Mouse (Mus musculus): ENCODE results near the gene Syn2. TPM values are rescaled to one million over a fixed set of nuclear protein-coding genes. Genes with fewer than 3 reads are reported as not detected.
A peak's percentile ranks its signal among the peaks of the same experiment; 100 is the strongest.

Gene Syn2
- polyA plus RNA-seq, 1 experiment from 2014 or later: 8.2 TPM

- Histone ChIP-seq H3K27ac (ENCODE audit: low read depth, low read length) (no peak overlapping the region), H3K9ac (ENCODE audit: low read length) (no peak overlapping the region), H3K4me1 (ENCODE audit: control insufficient read depth, insufficient read depth, low read length) (no peaks in the 10 kb centered on the region), H3K4me2 (ENCODE audit: low read depth) (no peak overlapping the region), H3K9me3 (ENCODE audit: control insufficient read depth, low read length) (no peaks in the 10 kb centered on the region), H3K27me3 (ENCODE audit: control insufficient read depth, insufficient read depth, low read length) (no peaks in the 10 kb centered on the region), H3K4me3 (ENCODE audit: low read depth, low read length) (no peak overlapping the region), H3K36me3 (ENCODE audit: control insufficient read depth, insufficient read depth, low read length) (no peaks in the 10 kb centered on the region)
- DNase-seq (ENCODE audit: low spot score) (no peak), ATAC-seq (ENCODE audit: insufficient read depth, low FRiP score, low TSS enrichment) (no peak)
- 83% methylated on average over 3 of the region's 3 CpGs for WGBS
Observed at GRCm38 (mm10) chr6:115165863-115166470, 31.3 kb downstream of the Syn2 start.

GRCm38 (mm10) chr6:115168921-115169320 is 34.2 kb downstream of the Syn2 start:
- Histone ChIP-seq H3K9me3 (ENCODE audit: control insufficient read depth, low read length) (no peaks in the 10 kb centered on the region), H3K4me1 (ENCODE audit: control insufficient read depth, insufficient read depth, low read length) (no peaks in the 10 kb centered on the region), H3K9ac (ENCODE audit: low read length) (no peak overlapping the region), H3K4me2 (ENCODE audit: low read depth) (no peak overlapping the region), H3K4me3 (ENCODE audit: low read depth, low read length) (no peak overlapping the region), H3K36me3 (ENCODE audit: control insufficient read depth, insufficient read depth, low read length) (no peaks in the 10 kb centered on the region), H3K27me3 (ENCODE audit: control insufficient read depth, insufficient read depth, low read length) (no peaks in the 10 kb centered on the region), H3K27ac (ENCODE audit: low read depth, low read length) (no peak overlapping the region)
- WGBS: 76% methylated on average over 3 of the region's 3 CpGs
- DNase-seq (ENCODE audit: low spot score): no peak
- ATAC-seq (ENCODE audit: insufficient read depth, low FRiP score, low TSS enrichment): no peak

GRCm38 (mm10) chr6:115169518-115169917 is 34.8 kb downstream of the Syn2 start:
- Histone ChIP-seq H3K9ac (ENCODE audit: low read length) (no peak overlapping the region), H3K27ac (ENCODE audit: low read depth, low read length) (no peak overlapping the region), H3K27me3 (ENCODE audit: control insufficient read depth, insufficient read depth, low read length) (no peaks in the 10 kb centered on the region), H3K36me3 (ENCODE audit: control insufficient read depth, insufficient read depth, low read length) (no peaks in the 10 kb centered on the region), H3K4me2 (ENCODE audit: low read depth) (no peak overlapping the region), H3K4me3 (ENCODE audit: low read depth, low read length) (no peak overlapping the region), H3K9me3 (ENCODE audit: control insufficient read depth, low read length) (no peaks in the 10 kb centered on the region), H3K4me1 (ENCODE audit: control insufficient read depth, insufficient read depth, low read length) (no peaks in the 10 kb centered on the region)
- DNase-seq (ENCODE audit: low spot score): no peak
- ATAC-seq (ENCODE audit: insufficient read depth, low FRiP score, low TSS enrichment): no peak
- 72% methylated on average over 2 of the region's 2 CpGs for WGBS

GRCm38 (mm10) chr6:115174845-115175244 is 40.1 kb downstream of the Syn2 start:
- Histone ChIP-seq H3K27me3 (ENCODE audit: control insufficient read depth, insufficient read depth, low read length) (no peaks in the 10 kb centered on the region), H3K36me3 (ENCODE audit: control insufficient read depth, insufficient read depth, low read length) (no peaks in the 10 kb centered on the region), H3K27ac (ENCODE audit: low read depth, low read length) (no peak overlapping the region), H3K4me3 (ENCODE audit: low read depth, low read length) (no peak overlapping the region), H3K9ac (ENCODE audit: low read length) (no peak overlapping the region), H3K4me2 (ENCODE audit: low read depth) (no peak overlapping the region), H3K4me1 (ENCODE audit: control insufficient read depth, insufficient read depth, low read length) (no peaks in the 10 kb centered on the region), H3K9me3 (ENCODE audit: control insufficient read depth, low read length) (no peaks in the 10 kb centered on the region)
- no peak for DNase-seq (ENCODE audit: low spot score)
- no peak for ATAC-seq (ENCODE audit: insufficient read depth, low FRiP score, low TSS enrichment)
- 39% methylated on average over 3 of the region's 3 CpGs for WGBS

- Histone ChIP-seq H3K4me1 (ENCODE audit: control insufficient read depth, insufficient read depth, low read length) (no peaks in the 10 kb centered on the region), H3K27me3 (ENCODE audit: control insufficient read depth, insufficient read depth, low read length) (no peaks in the 10 kb centered on the region), H3K4me2 (ENCODE audit: low read depth) (no peak overlapping the region), H3K9ac (ENCODE audit: low read length) (no peak overlapping the region), H3K4me3 (ENCODE audit: low read depth, low read length) (no peak overlapping the region), H3K36me3 (ENCODE audit: control insufficient read depth, insufficient read depth, low read length) (no peaks in the 10 kb centered on the region), H3K9me3 (ENCODE audit: control insufficient read depth, low read length) (no peaks in the 10 kb centered on the region), H3K27ac (ENCODE audit: low read depth, low read length) (no peak overlapping the region)
- peak; percentile 30 for DNase-seq (ENCODE audit: low spot score)
- WGBS: 44% methylated on average over 3 of the region's 3 CpGs
- ATAC-seq (ENCODE audit: insufficient read depth, low FRiP score, low TSS enrichment): no peak
Observed at GRCm38 (mm10) chr6:115178826-115179225, 44.1 kb downstream of the Syn2 start.

- ATAC-seq (ENCODE audit: insufficient read depth, low FRiP score, low TSS enrichment) (no peak), DNase-seq (ENCODE audit: low spot score) (no peak)
- Histone ChIP-seq H3K27me3 (ENCODE audit: control insufficient read depth, insufficient read depth, low read length) (no peaks in the 10 kb centered on the region), H3K4me1 (ENCODE audit: control insufficient read depth, insufficient read depth, low read length) (no peaks in the 10 kb centered on the region), H3K9me3 (ENCODE audit: control insufficient read depth, low read length) (no peaks in the 10 kb centered on the region), H3K36me3 (ENCODE audit: control insufficient read depth, insufficient read depth, low read length) (no peaks in the 10 kb centered on the region), H3K9ac (ENCODE audit: low read length) (no peak overlapping the region), H3K4me2 (ENCODE audit: low read depth) (no peak overlapping the region), H3K4me3 (ENCODE audit: low read depth, low read length) (no peak overlapping the region), H3K27ac (ENCODE audit: low read depth, low read length) (no peak overlapping the region)
- WGBS: 85% methylated on average over 2 of the region's 2 CpGs
Observed at GRCm38 (mm10) chr6:115181094-115181493, 46.4 kb downstream of the Syn2 start.

- no peak overlapping the region for H3K4me2 ChIP-seq (ENCODE audit: low read depth)
- H3K4me3 ChIP-seq (ENCODE audit: low read depth, low read length): no peak overlapping the region
- ATAC-seq (ENCODE audit: insufficient read depth, low FRiP score, low TSS enrichment) (no peak), DNase-seq (ENCODE audit: low spot score) (no peak)
- H3K9ac ChIP-seq (ENCODE audit: low read length): no peak overlapping the region
- H3K27ac ChIP-seq (ENCODE audit: low read depth, low read length): no peak overlapping the region
- no peaks in the 10 kb centered on the region for H3K27me3 ChIP-seq (ENCODE audit: control insufficient read depth, insufficient read depth, low read length)
- no peaks in the 10 kb centered on the region for H3K9me3 ChIP-seq (ENCODE audit: control insufficient read depth, low read length)
- no peaks in the 10 kb centered on the region for H3K4me1 ChIP-seq (ENCODE audit: control insufficient read depth, insufficient read depth, low read length)
- WGBS: 74% methylated on average over 7 of the region's 7 CpGs
- no peaks in the 10 kb centered on the region for H3K36me3 ChIP-seq (ENCODE audit: control insufficient read depth, insufficient read depth, low read length)
Observed at GRCm38 (mm10) chr6:115191111-115191510, 56.4 kb downstream of the Syn2 start.

- no peaks in the 10 kb centered on the region for H3K4me1 ChIP-seq (ENCODE audit: control insufficient read depth, insufficient read depth, low read length)
- no peak for ATAC-seq (ENCODE audit: insufficient read depth, low FRiP score, low TSS enrichment)
- 83% methylated on average over 3 of the region's 3 CpGs for WGBS
Observed at GRCm38 (mm10) chr6:115200753-115201152, 66.1 kb downstream of the Syn2 start.

GRCm38 (mm10) chr6:115203029-115203428 is 68.3 kb downstream of the Syn2 start:
- Histone ChIP-seq H3K9ac (ENCODE audit: low read length) (no peak overlapping the region), H3K9me3 (ENCODE audit: control insufficient read depth, low read length) (no peaks in the 10 kb centered on the region), H3K27me3 (ENCODE audit: control insufficient read depth, insufficient read depth, low read length) (no peaks in the 10 kb centered on the region), H3K27ac (ENCODE audit: low read depth, low read length) (no peak overlapping the region), H3K4me3 (ENCODE audit: low read depth, low read length) (no peak overlapping the region), H3K36me3 (ENCODE audit: control insufficient read depth, insufficient read depth, low read length) (no peaks in the 10 kb centered on the region), H3K4me1 (ENCODE audit: control insufficient read depth, insufficient read depth, low read length) (no peaks in the 10 kb centered on the region), H3K4me2 (ENCODE audit: low read depth) (no peak overlapping the region)
- ATAC-seq (ENCODE audit: insufficient read depth, low FRiP score, low TSS enrichment) (no peak), DNase-seq (ENCODE audit: low spot score) (no peak)
- WGBS: 77% methylated on average over 3 of the region's 3 CpGs

More at GRCm38 (mm10) chr6:115200753-115201152, 66.1 kb downstream of the Syn2 start:
- Histone ChIP-seq H3K27ac (ENCODE audit: low read depth, low read length) (no peak overlapping the region), H3K36me3 (ENCODE audit: control insufficient read depth, insufficient read depth, low read length) (no peaks in the 10 kb centered on the region), H3K9ac (ENCODE audit: low read length) (no peak overlapping the region), H3K4me3 (ENCODE audit: low read depth, low read length) (no peak overlapping the region), H3K4me2 (ENCODE audit: low read depth) (no peak overlapping the region), H3K9me3 (ENCODE audit: control insufficient read depth, low read length) (no peaks in the 10 kb centered on the region), H3K27me3 (ENCODE audit: control insufficient read depth, insufficient read depth, low read length) (no peaks in the 10 kb centered on the region)
- no peak for DNase-seq (ENCODE audit: low spot score)
